Comparison of ENCODE assay signal across 32 mouse cellular contexts in genomic region chr7:81497171-81497570, GRCm38 (mm10). TPM values are rescaled to one million over a fixed set of nuclear protein-coding genes. Genes with fewer than 3 reads are reported as not detected.
DNase-seq lines count a peak whose midpoint lies in the region; ATAC-seq and TF ChIP-seq lines count a peak whose summit lies in the region.
"Had no signal": no experiment of that assay in that cellular context is flagged by ENCODE, and none has a peak within 500 bp of the region (broad histone marks: within the 10 kb centered on the region; RNA-seq: fewer than 3 reads in every experiment).

No protein-coding gene starts in this region.

- H3K27ac ChIP-seq in embryonic facial prominence, embryonic 14.5 days (replicated peaks; ENCODE audit: low read depth, low read length) = no peak overlapping the region
- H3K27ac ChIP-seq in embryonic facial prominence, embryonic 10.5 days (replicated peaks) = no peak overlapping the region
- peak overlapping the region; percentile 67 for H3K27ac ChIP-seq in midbrain, embryonic 10.5 days (replicated peaks)
- no peak overlapping the region for H3K27ac ChIP-seq in midbrain, postnatal 0 days (ENCODE audit: low read depth, low read length)
- H3K27ac ChIP-seq: embryonic facial prominence, embryonic 15.5 days; heart, embryonic 13.5 days; intestine, embryonic 15.5 days; liver, embryonic 12.5 days; midbrain, embryonic 13.5 days; neural tube, embryonic 13.5 days had no signal

- peaks cover 19% of the 10 kb centered on the region; the same call in 1 of the 2 replicates for H3K27me3 ChIP-seq in embryonic facial prominence, embryonic 14.5 days (replicated peaks; ENCODE audit: control insufficient read depth, insufficient read depth, low read length)
- peaks cover 61% of the 10 kb centered on the region for H3K27me3 ChIP-seq in embryonic facial prominence, embryonic 10.5 days (replicated peaks; ENCODE audit: low read depth, poor library complexity, severe bottlenecking)
- peaks cover 47% of the 10 kb centered on the region for H3K27me3 ChIP-seq in midbrain, embryonic 10.5 days (ENCODE audit: low read depth, poor library complexity, severe bottlenecking)
- H3K27me3 ChIP-seq in midbrain, postnatal 0 days (ENCODE audit: insufficient read depth, low read length) = no peaks in the 10 kb centered on the region

- no peaks in the 10 kb centered on the region for H3K9me3 ChIP-seq in embryonic facial prominence, embryonic 14.5 days (ENCODE audit: control insufficient read depth, low read length)
- H3K9me3 ChIP-seq in embryonic facial prominence, embryonic 10.5 days = no peaks in the 10 kb centered on the region
- no peaks in the 10 kb centered on the region for H3K9me3 ChIP-seq in midbrain, embryonic 10.5 days (replicated peaks)
- H3K9me3 ChIP-seq in midbrain, postnatal 0 days (ENCODE audit: low read length) = no peaks in the 10 kb centered on the region
- H3K9me3 ChIP-seq: embryonic facial prominence, embryonic 15.5 days; heart, embryonic 13.5 days; intestine, embryonic 15.5 days; liver, embryonic 12.5 days; midbrain, embryonic 13.5 days; neural tube, embryonic 13.5 days had no signal

- H3K36me3 ChIP-seq in embryonic facial prominence, embryonic 14.5 days (ENCODE audit: control insufficient read depth, insufficient read depth, low read length) = no peaks in the 10 kb centered on the region
- no peaks in the 10 kb centered on the region for H3K36me3 ChIP-seq in embryonic facial prominence, embryonic 10.5 days (replicated peaks)
- no peaks in the 10 kb centered on the region for H3K36me3 ChIP-seq in midbrain, embryonic 10.5 days
- no peaks in the 10 kb centered on the region for H3K36me3 ChIP-seq in midbrain, postnatal 0 days (ENCODE audit: insufficient read depth, low read length)
- H3K36me3 ChIP-seq: embryonic facial prominence, embryonic 15.5 days; heart, embryonic 13.5 days; intestine, embryonic 15.5 days; liver, embryonic 12.5 days; midbrain, embryonic 13.5 days; neural tube, embryonic 13.5 days had no signal

- H3K4me3 ChIP-seq in embryonic facial prominence, embryonic 14.5 days (ENCODE audit: low read depth, low read length) = no peak overlapping the region
- no peak overlapping the region for H3K4me3 ChIP-seq in embryonic facial prominence, embryonic 10.5 days
- peak overlapping the region; percentile 5 for H3K4me3 ChIP-seq in midbrain, embryonic 10.5 days
- no peak overlapping the region for H3K4me3 ChIP-seq in midbrain, postnatal 0 days (ENCODE audit: low read depth, low read length)
- H3K4me3 ChIP-seq: embryonic facial prominence, embryonic 15.5 days; heart, embryonic 13.5 days; intestine, embryonic 15.5 days; liver, embryonic 12.5 days; midbrain, embryonic 13.5 days; neural tube, embryonic 13.5 days had no signal

- DNase-seq in embryonic facial prominence, embryonic 14.5 days (ENCODE audit: low spot score) = peak; percentile 10
- no peak for DNase-seq in embryonic facial prominence, embryonic 10.5 days (ENCODE audit: low spot score)
- DNase-seq in midbrain, embryonic 10.5 days (ENCODE audit: low spot score) = peak; percentile 59
- no peak for DNase-seq in midbrain, postnatal 0 days (ENCODE audit: low spot score)
- DNase-seq in embryo, embryonic 11 days = peak; percentile 60
- DNase-seq in cerebellum, postnatal 4 days (ENCODE audit: low spot score in 2 of 2) = no peak
- DNase-seq in thymus, postnatal 10 days (ENCODE audit: low spot score in 2 of 2) = no peak
- DNase-seq in layer of hippocampus, postnatal 14 days (ENCODE audit: low spot score in 2 of 2) = no peak
- DNase-seq: adrenal gland, postnatal 14 days; cerebellum, adult 8-10 months; gastrocnemius, postnatal 14 days; heart, adult 18-20 months; heart, postnatal 14 days; kidney, adult 8-10 months; kidney, postnatal 10 days; lung, adult 18-20 months; lung, postnatal 10 days; thymus, adult 2 months had no signal

- H3K9ac ChIP-seq in embryonic facial prominence, embryonic 14.5 days (ENCODE audit: low read depth, low read length) = no peak overlapping the region
- H3K9ac ChIP-seq in midbrain, postnatal 0 days (replicated peaks; ENCODE audit: low read length, poor library complexity, severe bottlenecking) = no peak overlapping the region
- H3K9ac ChIP-seq: embryonic facial prominence, embryonic 15.5 days; heart, embryonic 13.5 days; intestine, embryonic 15.5 days; liver, embryonic 12.5 days; midbrain, embryonic 13.5 days; neural tube, embryonic 13.5 days had no signal

- no peak overlapping the region for H3K4me2 ChIP-seq in embryonic facial prominence, embryonic 14.5 days (ENCODE audit: low read depth, low read length)
- H3K4me2 ChIP-seq in midbrain, postnatal 0 days (ENCODE audit: low read depth, low read length, poor library complexity, severe bottlenecking) = no peak overlapping the region
- H3K4me2 ChIP-seq: embryonic facial prominence, embryonic 15.5 days; heart, embryonic 13.5 days; intestine, embryonic 15.5 days; liver, embryonic 12.5 days; midbrain, embryonic 13.5 days; neural tube, embryonic 13.5 days had no signal

- no peak for ATAC-seq in embryonic facial prominence, embryonic 14.5 days (ENCODE audit: low read depth)
- no peak for ATAC-seq in midbrain, postnatal 0 days (ENCODE audit: low FRiP score)
- ATAC-seq: activated CD4-positive, CD25-positive, alpha-beta regulatory T cell, adult 4 months; forebrain, embryonic 16.5 days; hindbrain, embryonic 16.5 days; intestine, embryonic 15.5 days; liver, embryonic 12.5 days; midbrain, embryonic 13.5 days had no signal

- WGBS in embryonic facial prominence, embryonic 14.5 days = 19% methylated on average over 6 of the region's 6 CpGs
- WGBS in embryonic facial prominence, embryonic 10.5 days = 27% methylated on average over 6 of the region's 6 CpGs
- WGBS in midbrain, embryonic 10.5 days = 15% methylated on average over 6 of the region's 6 CpGs
- 11% methylated on average over 6 of the region's 6 CpGs for WGBS in midbrain, postnatal 0 days

- no peak for TF ChIP-seq CTCF in midbrain, postnatal 0 days (IDR thresholded peaks at IDR 0.05)

- H3K4me1 ChIP-seq in embryonic facial prominence, embryonic 14.5 days (ENCODE audit: control insufficient read depth, insufficient read depth, low read length) = no peaks in the 10 kb centered on the region
- H3K4me1 ChIP-seq in embryonic facial prominence, embryonic 10.5 days = peaks cover 29% of the 10 kb centered on the region
- H3K4me1 ChIP-seq in midbrain, embryonic 10.5 days = peaks cover 39% of the 10 kb centered on the region
- H3K4me1 ChIP-seq in midbrain, postnatal 0 days (ENCODE audit: insufficient read depth, low read length) = peaks cover 3% of the 10 kb centered on the region; the same call in 1 of the 2 replicates
- H3K4me1 ChIP-seq: intestine, embryonic 15.5 days had no signal

RNA-seq across cellular contexts. Expression of gene BC048679, which starts 0.9 kb away (rescaled TPM):
- not detected in 2 replicates for polyA plus RNA-seq in embryonic facial prominence, embryonic 14.5 days (2014; fragmentation: Nextera tagmentation; extraction: Ambion mirVana)
- 0.33 and 0.57 TPM in 2 replicates for polyA plus RNA-seq in embryonic facial prominence, embryonic 10.5 days (2016; fragmentation: Nextera tagmentation; extraction: Ambion mirVana)
- polyA plus RNA-seq in midbrain, embryonic 10.5 days (2016; fragmentation: Nextera tagmentation; extraction: Ambion mirVana) = not detected in 2 replicates
- total RNA-seq in midbrain, postnatal 0 days (2014; rRNA removed) = not detected in 2 replicates
- polyA plus RNA-seq in midbrain, postnatal 0 days (2015; fragmentation: Nextera tagmentation; extraction: Ambion mirVana) = not detected in 2 replicates
- not detected for total RNA-seq in layer of hippocampus, postnatal 14 days (2021)
- total RNA-seq: adrenal gland, postnatal 14 days; common myeloid progenitor, adult 5-6 weeks; gastrocnemius, postnatal 14 days; heart, adult 18-20 months; heart, postnatal 14 days; layer of hippocampus, postnatal 25 days had no signal
- polyA plus RNA-seq: activated CD4-positive, CD25-positive, alpha-beta regulatory T cell, adult 4 months; embryonic facial prominence, embryonic 15.5 days; forebrain, embryonic 16.5 days; heart, embryonic 13.5 days; hindbrain, embryonic 16.5 days; intestine, embryonic 15.5 days; limb, embryonic 11.5 days; liver, embryonic 12.5 days; midbrain, embryonic 13.5 days; neural tube, embryonic 13.5 days; small intestine, adult 2 months; stomach, embryonic 16.5 days; thymus, adult 2 months had no signal

RNA-seq across cellular contexts. Expression of gene Ap3b2, which starts 3.4 kb away (rescaled TPM):
- polyA plus RNA-seq in embryonic facial prominence, embryonic 14.5 days (2014; fragmentation: Nextera tagmentation; extraction: Ambion mirVana) = 4.9 and 7.2 TPM in 2 replicates
- polyA plus RNA-seq in embryonic facial prominence, embryonic 10.5 days (2016; fragmentation: Nextera tagmentation; extraction: Ambion mirVana) = 8.6 and 10.8 TPM in 2 replicates
- 19.1 and 36.0 TPM in 2 replicates for polyA plus RNA-seq in midbrain, embryonic 10.5 days (2016; fragmentation: Nextera tagmentation; extraction: Ambion mirVana)
- total RNA-seq in midbrain, postnatal 0 days (2014; rRNA removed) = 192 and 206 TPM in 2 replicates
- polyA plus RNA-seq in midbrain, postnatal 0 days (2015; fragmentation: Nextera tagmentation; extraction: Ambion mirVana) = 115 and 124 TPM in 2 replicates
- 100 to 1,000 TPM; 151 to 159 TPM for total RNA-seq in layer of hippocampus, postnatal 14 days (2021)
- total RNA-seq: heart, adult 18-20 months; heart, postnatal 14 days had no signal
- polyA plus RNA-seq: activated CD4-positive, CD25-positive, alpha-beta regulatory T cell, adult 4 months had no signal

RNA-seq across cellular contexts. Expression of gene Cpeb1, which starts 41.9 kb away (rescaled TPM):
- 2.4 and 3.4 TPM in 2 replicates for polyA plus RNA-seq in embryonic facial prominence, embryonic 14.5 days (2014; fragmentation: Nextera tagmentation; extraction: Ambion mirVana)
- polyA plus RNA-seq in embryonic facial prominence, embryonic 10.5 days (2016; fragmentation: Nextera tagmentation; extraction: Ambion mirVana) = 1.2 and 1.3 TPM in 2 replicates
- 0.96 and 1.6 TPM in 2 replicates for polyA plus RNA-seq in midbrain, embryonic 10.5 days (2016; fragmentation: Nextera tagmentation; extraction: Ambion mirVana)
- total RNA-seq in midbrain, postnatal 0 days (2014; rRNA removed) = 10.0 and 11.7 TPM in 2 replicates
- 7.3 and 8.5 TPM in 2 replicates for polyA plus RNA-seq in midbrain, postnatal 0 days (2015; fragmentation: Nextera tagmentation; extraction: Ambion mirVana)
- total RNA-seq in layer of hippocampus, postnatal 14 days (2021) = 10 to 100 TPM; 66.2 to 72.0 TPM
- total RNA-seq: common myeloid progenitor, adult 5-6 weeks had no signal
- polyA plus RNA-seq: activated CD4-positive, CD25-positive, alpha-beta regulatory T cell, adult 4 months had no signal

Comparison
In these comparisons a context has a peak if more than half of its experiments do, and no peak if none do; other contexts are left out.
1. DNase-seq: peak in embryonic facial prominence, embryonic 14.5 days (single experiment), midbrain, embryonic 10.5 days (single experiment) and embryo, embryonic 11 days (single experiment); none in embryonic facial prominence, embryonic 10.5 days (single experiment), midbrain, postnatal 0 days (single experiment), cerebellum, postnatal 4 days (0 of 2), thymus, postnatal 10 days (0 of 2) and layer of hippocampus, postnatal 14 days (0 of 2).